In the genomic region with DNA sequence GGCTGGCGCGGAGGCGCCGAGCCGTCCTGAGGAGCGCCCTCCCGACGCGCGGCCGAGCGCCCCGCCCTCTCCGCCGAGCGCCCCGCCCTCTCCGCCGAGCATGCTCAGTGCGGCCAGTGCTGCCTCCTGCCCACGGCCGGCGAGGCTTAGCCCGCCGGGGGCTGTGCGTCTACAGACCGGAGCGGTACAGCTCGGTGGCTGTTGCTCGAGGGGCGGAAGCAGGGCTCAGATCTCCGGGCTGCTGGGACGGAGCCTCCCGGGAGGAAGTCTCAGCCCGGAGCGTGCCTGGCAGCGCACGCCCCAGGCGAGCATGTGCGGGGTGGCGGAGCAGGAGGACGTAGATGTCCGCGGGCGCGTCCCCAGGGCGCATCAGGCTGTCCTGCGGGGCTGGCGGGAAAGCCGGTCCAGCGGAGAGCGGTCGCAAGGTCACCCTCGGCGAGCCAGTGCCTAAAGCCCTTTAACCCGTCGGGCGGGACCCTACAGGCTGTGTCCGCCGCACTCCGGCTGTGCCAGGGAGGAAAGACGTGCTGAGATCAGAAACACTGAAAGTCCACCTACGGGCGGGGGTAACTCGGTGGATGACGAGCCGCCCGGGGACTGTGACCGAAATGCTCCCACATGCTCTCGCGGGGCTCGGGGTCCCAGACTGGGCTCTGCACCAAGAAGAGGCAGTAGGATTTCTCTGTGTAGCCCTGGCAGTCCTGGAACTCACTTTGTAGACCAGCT, we compare ENCODE assay signal across 8 mouse cellular contexts. TPM values are rescaled to one million over a fixed set of nuclear protein-coding genes. Genes with fewer than 3 reads are reported as not detected.
A peak's percentile ranks its signal among the peaks of the same experiment; 100 is the strongest.
DNase-seq lines count a peak whose midpoint lies in the region; ATAC-seq and TF ChIP-seq lines count a peak whose summit lies in the region.

No protein-coding gene starts in this region.

- 0% methylated on average over 52 of the region's 72 CpGs for WGBS in forebrain, embryonic 12.5 days
- WGBS in heart, postnatal 0 days = under 1% methylated on average over 63 of the region's 72 CpGs
- WGBS in liver, embryonic 15.5 days (ENCODE audit: insufficient replicate concordance) = under 1% methylated on average over 52 of the region's 72 CpGs
- under 1% methylated on average over 51 of the region's 72 CpGs for WGBS in neural tube, embryonic 11.5 days
- WGBS in stomach, embryonic 16.5 days = under 1% methylated on average over 65 of the region's 72 CpGs

- TF ChIP-seq EP300 in ES-Bruce4 (IDR thresholded peaks at IDR 0.05; ENCODE audit: insufficient read depth, low read depth, low read length) = no peak
- no peak for TF ChIP-seq EP300 in heart, postnatal 0 days (IDR thresholded peaks at IDR 0.05; ENCODE audit: low read depth)

- H3K4me2 ChIP-seq in forebrain, embryonic 12.5 days = peak overlapping the region; percentile 83
- peak overlapping the region; percentile 99 for H3K4me2 ChIP-seq in heart, postnatal 0 days (ENCODE audit: low read depth, low read length)
- H3K4me2 ChIP-seq in liver, embryonic 15.5 days = peak overlapping the region; percentile 98
- peak overlapping the region; percentile 88 for H3K4me2 ChIP-seq in neural tube, embryonic 11.5 days (ENCODE audit: low read depth)
- peak overlapping the region; percentile 71 for H3K4me2 ChIP-seq in stomach, embryonic 16.5 days (ENCODE audit: low read depth, low read length)

- H3K4me3 ChIP-seq in ES-Bruce4 (ENCODE audit: low read depth, low read length) = peak overlapping the region; percentile 60
- peak overlapping the region; percentile 88 for H3K4me3 ChIP-seq in forebrain, embryonic 12.5 days (replicated peaks)
- peak overlapping the region; percentile 73 for H3K4me3 ChIP-seq in heart, postnatal 0 days (ENCODE audit: low read depth, low read length)
- peak overlapping the region; percentile 93 for H3K4me3 ChIP-seq in liver, embryonic 15.5 days (replicated peaks)
- H3K4me3 ChIP-seq in neural tube, embryonic 11.5 days (ENCODE audit: low read depth, low read length) = peak overlapping the region; percentile 92
- H3K4me3 ChIP-seq in stomach, embryonic 16.5 days (replicated peaks; ENCODE audit: low read length) = peak overlapping the region; percentile 91

- no peak for TF ChIP-seq CTCF in ES-Bruce4 (IDR thresholded peaks at IDR 0.05; ENCODE audit: low read depth, low read length)
- TF ChIP-seq CTCF in heart, postnatal 0 days (IDR thresholded peaks at IDR 0.05; ENCODE audit: low read depth) = no peak

- H3K9me3 ChIP-seq in ES-Bruce4 (replicated peaks; ENCODE audit: control insufficient read depth, insufficient read depth, low read length, poor library complexity, severe bottlenecking) = no peaks in the 10 kb centered on the region
- H3K9me3 ChIP-seq in forebrain, embryonic 12.5 days = no peaks in the 10 kb centered on the region
- H3K9me3 ChIP-seq in heart, postnatal 0 days (replicated peaks; ENCODE audit: control insufficient read depth, low read length) = 0 out of 2 replicates have a peak, but pooled peaks cover 4% of the 10 kb centered on the region
- H3K9me3 ChIP-seq in liver, embryonic 15.5 days (replicated peaks) = no peaks in the 10 kb centered on the region
- H3K9me3 ChIP-seq in neural tube, embryonic 11.5 days (ENCODE audit: control insufficient read depth, low read length) = no peaks in the 10 kb centered on the region
- H3K9me3 ChIP-seq in stomach, embryonic 16.5 days (replicated peaks; ENCODE audit: control insufficient read depth, low read length) = no peaks in the 10 kb centered on the region

- H3K4me1 ChIP-seq in ES-Bruce4 (ENCODE audit: control insufficient read depth, insufficient read depth, low read length) = no peaks in the 10 kb centered on the region
- peaks cover 7% of the 10 kb centered on the region; the same call in 1 of the 2 replicates for H3K4me1 ChIP-seq in forebrain, embryonic 12.5 days
- peaks cover 3% of the 10 kb centered on the region; the same call in 1 of the 2 replicates for H3K4me1 ChIP-seq in heart, postnatal 0 days (ENCODE audit: control insufficient read depth, insufficient read depth)
- H3K4me1 ChIP-seq in liver, embryonic 15.5 days (replicated peaks) = peaks cover 27% of the 10 kb centered on the region
- H3K4me1 ChIP-seq in neural tube, embryonic 11.5 days (ENCODE audit: control insufficient read depth, insufficient read depth, low read length) = peaks cover 7% of the 10 kb centered on the region; the same call in 1 of the 2 replicates
- peaks cover 7% of the 10 kb centered on the region for H3K4me1 ChIP-seq in stomach, embryonic 16.5 days (ENCODE audit: control insufficient read depth, insufficient read depth, low read length)

- H3K9ac ChIP-seq in ES-Bruce4 (ENCODE audit: low read depth, poor library complexity, severe bottlenecking) = peak overlapping the region; percentile 83
- H3K9ac ChIP-seq in forebrain, embryonic 12.5 days = peak overlapping the region; percentile 77
- peak overlapping the region; percentile 72 for H3K9ac ChIP-seq in heart, postnatal 0 days (replicated peaks; ENCODE audit: low read depth, low read length)
- H3K9ac ChIP-seq in liver, embryonic 15.5 days = peak overlapping the region; percentile 74
- peak overlapping the region; percentile 73 for H3K9ac ChIP-seq in neural tube, embryonic 11.5 days (ENCODE audit: low read length)
- H3K9ac ChIP-seq in stomach, embryonic 16.5 days (ENCODE audit: low read length) = peak overlapping the region; percentile 73

- peak; percentile 77 for DNase-seq in c-Kit-positive CD71-positive TER-119-positive erythroid progenitor cells, embryonic 14.5 days (ENCODE audit: low spot score)
- DNase-seq in heart, postnatal 0 days (ENCODE audit: low spot score) = peak; percentile 85
- DNase-seq in kidney, postnatal 4 days = peak; percentile 93 to 94
- peak; percentile 95 for DNase-seq in neural tube, embryonic 11.5 days (ENCODE audit: low spot score)

- ATAC-seq in forebrain, embryonic 12.5 days (ENCODE audit: low FRiP score) = peak; percentile 96
- peak; percentile 96 for ATAC-seq in heart, postnatal 0 days (ENCODE audit: insufficient read depth, low read depth)
- ATAC-seq in liver, embryonic 15.5 days (ENCODE audit: insufficient read depth) = peak; percentile 98
- ATAC-seq in neural tube, embryonic 11.5 days (ENCODE audit: insufficient read depth, low FRiP score, low TSS enrichment) = peak; percentile 95
- peak; percentile 98 for ATAC-seq in stomach, embryonic 16.5 days (ENCODE audit: insufficient read depth, low FRiP score)

- no peak overlapping the region for H3K27ac ChIP-seq in ES-Bruce4 (ENCODE audit: insufficient read depth, low read length)
- peak overlapping the region; percentile 98 for H3K27ac ChIP-seq in forebrain, embryonic 12.5 days
- peak overlapping the region; percentile 99 for H3K27ac ChIP-seq in heart, postnatal 0 days (ENCODE audit: low read depth)
- H3K27ac ChIP-seq in liver, embryonic 15.5 days (replicated peaks) = peak overlapping the region; percentile 81
- peak overlapping the region; percentile 97 for H3K27ac ChIP-seq in neural tube, embryonic 11.5 days (ENCODE audit: low read depth, low read length)
- peak overlapping the region; percentile 73 for H3K27ac ChIP-seq in stomach, embryonic 16.5 days (ENCODE audit: low read length)

- H3K27me3 ChIP-seq in ES-Bruce4 (ENCODE audit: control insufficient read depth, insufficient read depth, low read length, poor library complexity, severe bottlenecking) = no peaks in the 10 kb centered on the region; the same call in 1 of the 2 replicates
- H3K27me3 ChIP-seq in forebrain, embryonic 12.5 days = no peaks in the 10 kb centered on the region
- no peaks in the 10 kb centered on the region for H3K27me3 ChIP-seq in heart, postnatal 0 days (ENCODE audit: control insufficient read depth, insufficient read depth, low read length)
- H3K27me3 ChIP-seq in liver, embryonic 15.5 days = no peaks in the 10 kb centered on the region
- H3K27me3 ChIP-seq in neural tube, embryonic 11.5 days (ENCODE audit: control insufficient read depth, insufficient read depth, low read length) = no peaks in the 10 kb centered on the region
- no peaks in the 10 kb centered on the region for H3K27me3 ChIP-seq in stomach, embryonic 16.5 days (ENCODE audit: control insufficient read depth, insufficient read depth, low read length)

- TF ChIP-seq POLR2A in ES-Bruce4 (IDR thresholded peaks at IDR 0.05; ENCODE audit: insufficient read depth, low read length) = peak; percentile 44

- H3K36me3 ChIP-seq in ES-Bruce4 (ENCODE audit: control insufficient read depth, insufficient read depth, low read length, poor library complexity, severe bottlenecking) = no peaks in the 10 kb centered on the region
- H3K36me3 ChIP-seq in forebrain, embryonic 12.5 days (replicated peaks) = no peaks in the 10 kb centered on the region
- no peaks in the 10 kb centered on the region for H3K36me3 ChIP-seq in heart, postnatal 0 days (replicated peaks; ENCODE audit: control insufficient read depth, insufficient read depth, low read length)
- no peaks in the 10 kb centered on the region for H3K36me3 ChIP-seq in liver, embryonic 15.5 days (replicated peaks)
- no peaks in the 10 kb centered on the region for H3K36me3 ChIP-seq in neural tube, embryonic 11.5 days (ENCODE audit: control insufficient read depth, insufficient read depth, low read length)
- H3K36me3 ChIP-seq in stomach, embryonic 16.5 days (ENCODE audit: control insufficient read depth, insufficient read depth, low read length) = no peaks in the 10 kb centered on the region

RNA-seq across cellular contexts. Expression of a gene that starts 0.5 kb away (rescaled TPM):
- 43.9 and 48.6 TPM in 2 replicates for polyA plus RNA-seq in ES-Bruce4 (2011; ENCODE audit: insufficient read depth, insufficient read length, low read depth, missing spikeins)
- 57.7 and 59.1 TPM in 2 replicates for polyA plus RNA-seq in forebrain, embryonic 12.5 days (2016; fragmentation: Nextera tagmentation; extraction: Ambion mirVana)
- 39.1 and 47.9 TPM in 2 replicates for total RNA-seq in heart, postnatal 0 days (2014; rRNA removed; ENCODE audit: low replicate concordance)
- polyA plus RNA-seq in heart, postnatal 0 days (2015; fragmentation: Nextera tagmentation; extraction: Ambion mirVana) = 32.0 and 32.2 TPM in 2 replicates
- 14.6 and 15.5 TPM in 2 replicates for polyA plus RNA-seq in liver, embryonic 15.5 days (2015; fragmentation: Nextera tagmentation; extraction: Ambion mirVana)
- 81.1 and 89.0 TPM in 2 replicates for polyA plus RNA-seq in neural tube, embryonic 11.5 days (2014; fragmentation: Nextera tagmentation; extraction: Ambion mirVana)
- 50.3 and 51.0 TPM in 2 replicates for polyA plus RNA-seq in stomach, embryonic 16.5 days (2015; fragmentation: Nextera tagmentation; extraction: Ambion mirVana)
